Mouse (Mus musculus) kidney, postnatal 14 days (tissue): ENCODE measurements around the gene Cyp2a12.
"Not testable (repeated sequence)": the region's sequence is repeated elsewhere in the genome, so short reads cannot be mapped to it uniquely, and the experiment has no call there.

Source experiments
- DNase-seq: peaks from one replicate; pipeline ENCODE4 v3.0.0; 2022; ENCODE audit warnings: mixed read lengths

The Cyp2a12 gene

DNA sequence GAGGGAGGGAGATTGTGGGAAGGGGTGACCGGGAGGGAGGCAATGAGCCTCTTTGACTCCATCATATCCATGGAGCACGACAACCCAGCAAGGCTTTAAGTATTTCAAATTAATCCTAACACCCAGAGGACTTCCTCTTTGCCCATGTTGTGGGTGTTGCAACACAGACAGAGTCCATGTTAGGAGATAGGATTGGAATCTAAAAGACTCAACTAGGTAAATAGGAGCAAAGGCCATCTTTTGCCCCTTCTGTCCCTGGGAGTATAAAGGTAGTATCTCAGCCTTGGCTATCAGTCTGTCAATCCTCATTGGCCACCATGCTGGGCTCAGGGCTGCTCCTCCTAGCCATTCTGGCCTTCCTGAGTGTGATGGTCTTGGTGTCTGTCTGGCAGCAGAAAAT lies at the start of gene Cyp2a12:
Cyp2a12 (plus strand) TSS at position 293 of the 400 bp plus-strand sequence.
- no peak for DNase-seq

DNA sequence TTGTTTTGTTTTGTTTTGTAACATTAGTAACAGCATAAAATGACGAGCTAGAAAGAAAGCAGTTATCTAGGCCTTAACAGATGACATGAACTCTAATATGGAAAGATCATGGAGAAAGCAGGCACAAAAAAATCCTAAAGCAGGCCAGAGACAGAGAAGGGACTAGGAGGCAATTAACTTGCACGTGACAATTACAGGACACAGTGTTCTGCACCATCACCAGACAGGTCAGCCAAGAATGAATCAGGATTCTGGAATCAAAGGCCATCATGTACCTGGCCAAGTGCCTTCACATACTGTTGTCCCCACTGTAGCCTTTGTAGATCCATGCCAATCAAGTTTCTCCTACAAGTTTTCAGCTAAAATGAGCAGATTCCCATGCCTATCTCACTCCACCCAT lies 47.4 kb upstream of the Cyp2a12 start:
- DNase-seq = not testable (repeated sequence)

DNA sequence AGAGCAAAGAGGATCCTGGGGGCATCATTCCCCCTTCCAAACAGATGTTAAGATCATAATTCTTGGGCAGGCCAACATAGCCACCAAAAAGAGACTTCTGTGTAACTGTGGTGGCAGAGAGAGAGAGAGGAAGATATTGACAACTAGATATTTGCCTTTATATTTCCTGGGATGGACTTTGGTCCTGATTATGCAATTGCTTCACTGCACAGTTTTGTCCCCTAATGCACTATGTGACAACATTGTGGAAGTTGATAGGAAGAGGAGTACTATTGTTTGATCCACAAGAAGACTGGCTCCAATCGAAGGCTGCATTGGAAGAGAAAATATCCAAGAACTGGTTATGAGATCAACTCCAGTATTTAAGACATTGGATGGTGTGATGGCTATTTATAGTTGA lies 46.9 kb upstream of the Cyp2a12 start:
- not testable (repeated sequence) for DNase-seq

DNA sequence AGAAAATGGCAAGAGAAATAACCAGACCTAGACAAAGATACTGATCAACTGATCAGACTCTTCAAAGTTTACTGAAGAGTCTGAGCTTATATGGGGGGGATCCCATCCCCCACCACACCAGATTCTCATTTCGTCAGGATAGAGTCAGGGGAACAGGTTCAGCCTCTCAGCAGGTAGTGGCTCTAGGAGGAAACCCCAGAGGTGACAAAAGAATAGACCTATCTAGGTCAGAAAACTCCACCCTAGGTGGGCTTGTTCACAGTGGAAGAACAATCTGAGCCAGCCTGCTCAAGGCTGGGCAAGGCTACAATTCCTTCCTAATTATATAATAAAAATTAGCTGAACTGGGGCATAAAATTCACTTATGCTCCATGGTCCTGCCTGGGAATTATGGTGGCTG lies 46.3 kb upstream of the Cyp2a12 start:
- no peak for DNase-seq

DNA sequence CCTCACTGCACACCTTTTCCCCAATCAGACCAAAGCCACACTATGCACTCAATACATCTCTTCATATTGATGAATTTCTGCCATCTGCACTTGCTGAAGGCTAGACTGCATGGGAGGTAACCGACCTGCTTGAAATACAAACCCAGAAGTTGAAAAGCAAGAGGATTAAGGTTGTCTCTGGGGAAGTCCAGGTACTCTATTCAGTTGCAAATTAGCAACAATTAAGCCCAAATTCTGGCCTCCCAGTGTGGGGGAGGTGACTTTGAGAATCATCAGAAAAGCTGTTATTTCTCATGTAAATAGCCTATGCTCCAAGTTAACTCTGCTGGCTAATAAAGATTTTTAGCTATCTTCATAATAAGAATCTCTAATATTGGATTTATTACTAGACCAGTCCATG lies 45.7 kb upstream of the Cyp2a12 start:
- not testable (repeated sequence) for DNase-seq

DNA sequence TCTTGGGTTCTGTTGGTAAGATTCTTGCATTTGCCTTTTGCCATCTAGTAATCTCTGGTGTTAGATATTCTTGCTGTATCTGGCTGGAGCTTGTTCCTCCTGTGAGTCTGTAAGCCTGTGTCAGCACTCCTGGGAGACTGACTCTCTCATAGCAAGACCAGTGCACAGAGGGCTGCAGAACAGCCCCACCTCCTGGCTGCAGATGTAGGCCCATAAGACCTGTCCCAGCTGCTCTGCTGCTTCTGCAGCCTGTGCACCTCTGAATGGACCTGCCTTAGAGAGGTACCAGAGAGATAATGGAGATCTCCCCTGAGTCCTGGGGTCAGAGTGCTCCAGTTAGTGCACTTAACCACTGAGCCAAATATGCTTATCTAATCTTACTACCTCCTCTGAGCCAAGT lies 2.3 kb upstream of the Cyp2a12 start:
- DNase-seq = not testable (repeated sequence)

DNA sequence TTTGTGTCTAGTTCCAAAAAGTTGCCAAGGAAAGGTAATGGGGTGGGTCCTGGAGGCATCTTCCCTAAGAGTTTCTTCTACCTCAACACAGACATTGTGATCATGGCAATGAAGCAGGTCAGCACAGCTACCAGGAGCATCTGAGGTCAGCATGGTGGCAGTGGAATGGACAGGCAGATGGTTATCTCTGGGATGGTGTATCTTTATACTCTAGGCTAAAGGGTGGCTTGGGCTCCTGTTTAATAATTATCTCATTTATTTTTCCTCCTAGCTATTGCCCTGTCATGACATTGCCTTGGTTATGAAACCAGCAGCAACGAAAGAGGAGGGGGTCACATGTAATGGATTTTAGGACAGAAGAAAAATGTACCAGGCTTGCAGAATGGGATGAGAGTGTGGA lies 20.0 kb downstream of the Cyp2a12 start:
- not testable (repeated sequence) for DNase-seq

DNA sequence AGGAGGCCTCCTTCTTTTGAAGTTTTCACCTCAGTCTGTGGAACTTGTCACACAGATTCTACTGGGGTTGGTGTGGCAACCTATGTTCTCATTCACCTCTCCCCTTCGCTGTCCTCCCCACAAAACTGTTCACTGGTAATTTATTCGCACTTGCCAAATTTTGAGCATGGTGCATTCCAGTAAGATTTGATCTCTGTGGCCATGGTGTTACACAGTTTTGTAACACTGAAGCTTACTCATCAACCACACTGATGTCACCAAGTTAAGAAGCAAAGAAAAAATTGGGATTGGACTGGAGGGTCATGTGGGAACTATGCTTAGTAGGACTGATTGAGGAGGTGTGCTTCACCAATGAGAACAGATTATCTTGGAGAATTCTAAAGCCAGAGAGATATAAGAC lies 30.5 kb downstream of the Cyp2a12 start:
- DNase-seq = not testable (repeated sequence)

DNA sequence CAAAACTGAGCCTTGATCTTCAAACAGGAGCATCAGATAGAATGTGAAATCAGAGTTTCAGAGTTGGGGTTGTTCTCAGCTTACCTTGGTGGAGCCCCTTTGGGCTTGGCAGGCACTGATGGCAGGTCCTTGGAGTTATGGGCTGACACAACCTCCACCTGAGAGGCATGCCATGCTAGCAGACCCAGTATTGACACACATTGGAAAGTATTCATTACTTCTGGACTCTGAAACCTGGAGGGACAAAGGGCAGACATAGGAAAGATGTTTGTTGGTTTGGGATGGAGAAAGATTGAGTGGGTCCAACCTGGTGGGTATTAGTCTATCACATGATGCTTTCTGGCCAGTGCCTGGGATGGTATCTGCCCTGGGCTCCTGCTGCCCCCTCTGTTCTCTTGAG lies 31.0 kb downstream of the Cyp2a12 start:
- not testable (repeated sequence) for DNase-seq

DNA sequence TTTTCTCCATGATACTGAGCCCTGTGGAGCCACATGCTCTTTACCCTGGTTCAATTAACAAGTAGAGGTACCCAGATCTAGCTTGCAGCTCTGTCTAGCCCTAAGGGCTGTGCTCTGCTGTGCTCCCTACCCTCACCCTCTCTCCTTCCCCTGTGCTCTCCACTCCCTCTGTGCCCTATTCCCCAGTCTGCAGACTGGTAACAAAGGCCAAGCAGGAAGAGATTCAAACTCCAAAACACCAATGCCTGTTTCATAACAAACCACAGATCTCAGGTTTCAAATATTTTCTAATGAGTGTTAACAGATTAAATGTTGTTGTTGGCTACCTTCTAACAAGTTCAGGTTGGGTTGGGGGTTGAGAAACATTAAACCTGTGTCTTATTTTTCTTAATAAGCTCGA lies 49.8 kb downstream of the Cyp2a12 start:
- no peak for DNase-seq

DNA sequence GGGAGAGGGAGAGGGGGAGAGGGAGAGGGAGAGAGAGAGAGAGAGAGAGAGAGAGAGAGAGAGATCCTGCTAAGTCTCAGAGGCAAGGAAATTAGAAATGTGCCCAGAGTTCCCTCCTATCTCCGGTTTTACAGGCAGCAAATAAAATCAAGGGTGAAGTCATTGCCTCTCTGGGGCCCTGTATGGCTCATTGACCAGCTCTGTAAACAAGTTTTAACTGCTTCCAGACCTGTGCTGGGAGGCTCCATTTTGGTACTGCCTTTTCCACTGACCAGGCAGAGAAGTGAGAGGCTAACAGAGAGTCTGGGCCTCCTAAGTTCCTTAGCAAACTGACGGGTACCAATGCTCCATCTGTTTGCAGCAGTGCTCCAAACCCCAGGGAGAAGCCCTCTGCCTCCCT lies 52.7 kb downstream of the Cyp2a12 start:
- no peak for DNase-seq
